Mouse (Mus musculus) limb, embryonic 12.5 days (tissue): ENCODE measurements around the gene Samd14. TPM values are rescaled to one million over a fixed set of nuclear protein-coding genes. Genes with fewer than 3 reads are reported as not detected.
"Not testable (repeated sequence)": the region's sequence is repeated elsewhere in the genome, so short reads cannot be mapped to it uniquely, and the experiment has no call there.

Source experiments
- ATAC-seq: fragments of 200-750 bp; cut with Nextera tagmentation; 2 replicates; pipeline ENCODE4 v1.8.0; 2017; ENCODE audit warnings: low read depth, moderate TSS enrichment; ENCODE audit not compliant: insufficient number of reproducible peaks, insufficient read depth, low FRiP score, low TSS enrichment
- H3K27ac ChIP-seq: fragments of 300-500 bp; sonication (generic); 2 replicates; pipeline ENCODE4 v1.5.1; 2016; ENCODE audit warnings: mild to moderate bottlenecking, moderate library complexity
- H3K27me3 ChIP-seq: fragments of 300-500 bp; sonication (generic); 2 replicates; pipeline ENCODE4 v1.6.1; 2016; ENCODE audit warnings: mild to moderate bottlenecking, moderate library complexity
- H3K36me3 ChIP-seq: fragments of 300-500 bp; sonication (generic); 2 replicates; pipeline ENCODE4 v1.6.1; 2016; ENCODE audit warnings: mild to moderate bottlenecking, moderate library complexity
- H3K4me1 ChIP-seq: fragments of 300-500 bp; sonication (generic); replicated peaks from 2 replicates; pipeline ENCODE4 v1.6.1; 2016
- H3K4me2 ChIP-seq: fragments of 300-500 bp; sonication (generic); 2 replicates; pipeline ENCODE4 v1.6.1; 2016; ENCODE audit warnings: mild to moderate bottlenecking, moderate library complexity
- H3K4me3 ChIP-seq: fragments of 300-500 bp; sonication (generic); replicated peaks from 2 replicates; pipeline ENCODE4 v1.5.1; 2016; ENCODE audit warnings: mild to moderate bottlenecking
- H3K9ac ChIP-seq: fragments of 300-500 bp; sonication (generic); replicated peaks from 2 replicates; pipeline ENCODE4 v1.6.1; 2016; ENCODE audit warnings: mild to moderate bottlenecking, moderate library complexity
- H3K9me3 ChIP-seq: fragments of 300-500 bp; sonication (generic); 2 replicates; pipeline ENCODE4 v1.6.1; 2016; ENCODE audit warnings: mild to moderate bottlenecking, moderate library complexity
- WGBS: fragments of 180-500 bp; shearing (Covaris S2); methylation state at CpG from one replicate; pipeline ENCODE4 v1.1.7; 2016; 5-methylcytosine and 5-hydroxymethylcytosine counted together
- polyA plus RNA-seq: library from polyadenylated mRNA; unstranded; fragments of >200 nt; fragmentation: Nextera tagmentation; extraction: Ambion mirVana; gene quantifications from 2 replicates; pipeline ENCODE4 v1.2.1, GENCODE M21; 2016

Gene Samd14
- polyA plus RNA-seq = 34.6 and 37.7 TPM in 2 replicates

DNA sequence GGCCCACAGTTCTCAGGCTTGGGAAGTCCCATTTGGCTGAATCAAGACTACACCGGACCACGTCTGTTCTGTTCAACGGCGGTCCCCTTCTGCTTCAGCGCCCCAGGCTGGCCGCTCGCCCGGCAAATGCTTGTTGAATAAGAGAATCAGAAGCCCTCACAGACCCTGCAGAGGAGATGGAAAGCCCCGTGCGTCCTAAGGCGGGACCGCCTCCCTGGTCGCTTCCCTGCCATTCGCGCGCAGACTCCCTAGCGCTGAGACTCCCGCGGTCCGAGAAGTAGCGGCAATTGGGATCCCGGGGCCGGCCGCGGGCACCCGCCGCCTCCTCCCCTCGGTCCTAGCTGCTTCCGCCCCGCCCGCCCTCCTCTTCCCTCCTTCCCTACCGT, at the start of gene Samd14:
Gene Samd14 (plus strand): TSS at position 251 of the 386 bp plus-strand sequence.
- Histone ChIP-seq H3K9me3 (no peaks in the 10 kb centered on the region), H3K4me1 (peaks cover 44% of the 10 kb centered on the region), H3K36me3 (peaks cover 22% of the 10 kb centered on the region), H3K27me3 (no peaks in the 10 kb centered on the region), H3K4me3 (peak within 1 kb of the TSS; percentile 83), H3K4me2 (peak within 1 kb of the TSS; percentile 82), H3K27ac (peak within 1 kb of the TSS; percentile 96), H3K9ac (peak within 1 kb of the TSS; percentile 95)
- peak; percentile 40 for ATAC-seq
- under 1% methylated on average over 26 of the region's 32 CpGs for WGBS

DNA sequence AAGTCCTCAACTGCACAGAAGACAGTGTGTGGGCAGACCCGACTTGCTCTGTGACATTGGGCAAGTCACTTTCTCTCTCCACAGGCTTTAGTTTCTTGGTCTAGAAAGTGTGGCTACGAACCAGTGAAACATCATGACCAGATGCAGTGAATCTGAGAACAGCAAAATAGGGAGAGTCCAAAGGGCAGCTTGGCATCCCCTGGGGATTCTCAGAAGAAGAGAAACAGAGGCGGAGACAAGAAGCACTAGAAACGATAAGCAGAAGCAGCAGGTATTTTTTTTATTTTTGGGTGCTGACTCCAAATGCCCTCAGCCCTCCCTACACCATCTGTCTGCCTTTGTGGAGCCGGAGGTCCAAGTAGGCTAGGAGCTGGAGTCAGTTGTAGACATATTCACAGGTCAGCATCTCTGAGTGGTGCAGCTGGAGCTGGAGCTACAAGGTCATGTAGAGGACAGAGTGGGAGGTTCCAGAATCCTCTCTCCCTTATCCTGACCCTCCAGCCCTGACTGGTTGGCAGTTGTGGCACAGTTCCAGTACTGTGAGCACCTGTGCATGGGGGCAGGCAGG, 47.1 kb upstream of the Samd14 start:
- H3K9ac ChIP-seq = no peak overlapping the region
- H3K4me3 ChIP-seq = no peak overlapping the region
- H3K27me3 ChIP-seq = no peaks in the 10 kb centered on the region
- H3K9me3 ChIP-seq = no peaks in the 10 kb centered on the region
- no peak for ATAC-seq
- no peak overlapping the region for H3K27ac ChIP-seq
- H3K36me3 ChIP-seq = no peaks in the 10 kb centered on the region
- no peak overlapping the region for H3K4me2 ChIP-seq
- H3K4me1 ChIP-seq = peaks cover 7% of the 10 kb centered on the region
- 83% methylated on average over 5 of the region's 5 CpGs for WGBS

DNA sequence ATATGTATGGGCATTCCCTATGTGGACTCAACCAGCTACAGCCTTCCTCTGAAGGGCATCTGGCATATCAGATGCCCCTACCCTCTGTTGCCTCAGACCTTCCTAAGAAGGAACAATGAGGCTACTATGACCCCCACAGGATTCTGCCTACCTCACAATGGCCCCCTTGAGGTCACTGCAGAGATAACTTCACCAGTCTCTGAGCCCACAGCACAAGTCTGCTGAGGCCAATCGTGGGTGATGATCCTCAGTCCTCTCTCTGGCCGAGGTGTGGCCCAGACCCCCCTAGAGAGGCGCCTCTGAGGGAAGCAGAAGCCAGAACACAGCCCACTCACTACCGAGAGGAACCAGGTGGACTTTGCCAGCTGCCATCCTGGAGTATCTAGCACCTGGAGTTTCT, 42.3 kb upstream of the Samd14 start, which contains the start of gene Hils1:
Gene Hils1 (plus strand): TSS at position 175 of the 400 bp plus-strand sequence.
- WGBS = 48% methylated on average over 4 of the region's 4 CpGs
- H3K4me2 ChIP-seq = no peak within 1 kb of the TSS
- peaks cover 15% of the 10 kb centered on the region for H3K27me3 ChIP-seq

DNA sequence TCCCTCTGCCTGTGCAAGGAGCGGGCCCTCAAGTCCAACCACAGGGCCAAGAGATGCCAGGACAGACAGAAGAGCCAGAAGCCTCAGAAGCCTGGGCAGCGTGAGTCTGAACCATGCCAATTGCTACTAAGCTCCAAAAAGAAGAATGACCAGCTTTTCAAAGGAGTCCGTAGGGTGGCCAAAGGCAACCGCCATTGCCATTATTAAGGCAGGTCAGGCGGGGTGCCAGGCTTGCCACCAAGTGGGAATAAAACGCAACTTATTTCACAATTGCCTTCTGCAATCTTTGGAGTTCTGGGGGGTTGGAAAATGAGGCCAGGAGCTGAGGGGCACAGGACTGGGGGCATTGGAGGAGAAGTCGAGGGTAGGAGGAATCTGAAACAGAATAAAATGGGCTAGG, 41.5 kb upstream of the Samd14 start:
- no peaks in the 10 kb centered on the region for H3K36me3 ChIP-seq
- no peak for ATAC-seq
- no peak overlapping the region for H3K4me3 ChIP-seq
- 79% methylated on average over 7 of the region's 7 CpGs for WGBS
- no peaks in the 10 kb centered on the region for H3K9me3 ChIP-seq
- H3K27me3 ChIP-seq = peaks cover 15% of the 10 kb centered on the region
- no peak overlapping the region for H3K9ac ChIP-seq
- H3K27ac ChIP-seq = no peak overlapping the region
- no peak overlapping the region for H3K4me2 ChIP-seq
- H3K4me1 ChIP-seq = no peaks in the 10 kb centered on the region

More for the DNA sequence above, 42.3 kb upstream of the Samd14 start, which contains the start of gene Hils1:
- Histone ChIP-seq H3K27ac (no peak within 1 kb of the TSS), H3K4me3 (no peak within 1 kb of the TSS), H3K9me3 (no peaks in the 10 kb centered on the region), H3K4me1 (no peaks in the 10 kb centered on the region), H3K9ac (no peak within 1 kb of the TSS), H3K36me3 (no peaks in the 10 kb centered on the region)
- no peak for ATAC-seq

DNA sequence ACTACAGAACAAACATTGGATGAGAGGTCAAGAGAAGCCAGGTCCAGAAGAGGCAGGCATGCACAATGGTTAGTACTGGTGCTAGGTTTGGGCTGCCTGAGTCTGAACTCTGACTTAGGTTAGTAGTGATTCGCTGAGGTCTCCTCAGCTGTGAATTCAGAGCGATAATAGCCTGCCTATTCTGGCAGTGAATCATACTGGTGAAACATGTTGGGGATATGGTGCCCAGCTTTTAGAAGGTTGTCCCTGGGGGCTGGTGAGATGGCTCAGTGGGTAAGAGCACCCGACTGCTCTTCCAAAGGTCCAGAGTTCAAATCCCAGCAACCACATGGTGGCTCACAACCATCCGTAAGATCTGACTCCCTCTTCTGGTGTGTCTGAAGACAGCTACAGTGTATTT, 40.0 kb upstream of the Samd14 start:
- not testable (repeated sequence) for H3K4me1 ChIP-seq, H3K9me3 ChIP-seq, H3K4me3 ChIP-seq, ATAC-seq, H3K9ac ChIP-seq, H3K27ac ChIP-seq, H3K4me2 ChIP-seq, H3K36me3 ChIP-seq
- peaks cover 15% of the 10 kb centered on the region for H3K27me3 ChIP-seq
- WGBS = 95% methylated on average over 4 of the region's 4 CpGs

DNA sequence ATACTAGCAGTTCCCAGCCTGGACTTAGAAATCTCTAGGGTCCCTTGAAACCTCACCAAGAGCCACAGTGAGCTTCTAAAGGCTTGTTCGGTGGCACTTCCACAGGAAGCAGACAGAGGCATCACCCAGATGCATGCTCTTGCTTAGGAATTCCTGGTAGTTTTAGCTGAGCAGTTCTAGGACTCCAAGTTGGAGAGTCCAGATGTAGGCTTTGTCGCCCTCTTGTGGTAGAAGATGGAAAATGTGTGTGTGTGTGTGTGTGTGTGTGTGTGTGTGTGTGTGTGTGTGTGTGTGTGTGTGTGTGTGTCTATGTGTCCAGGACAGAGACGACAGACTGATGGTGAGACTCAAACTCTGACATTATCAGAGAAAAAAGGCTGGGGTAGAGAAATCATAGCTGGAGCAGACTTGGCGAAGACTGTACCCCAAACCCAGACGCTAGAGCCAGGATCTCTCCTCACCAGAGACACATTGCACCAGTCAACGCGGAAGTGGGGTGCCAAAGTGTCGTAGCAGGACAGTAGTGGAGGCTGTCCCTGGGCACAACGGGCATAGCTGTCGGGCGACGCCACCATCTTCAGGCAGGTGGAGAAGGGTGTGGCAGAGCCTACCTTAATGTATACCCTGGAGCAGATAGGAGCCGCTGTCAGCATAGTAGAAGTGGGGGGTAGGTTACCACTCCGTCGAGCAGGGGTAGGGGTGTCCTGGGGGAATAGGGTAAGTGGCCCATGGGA, 39.3 kb upstream of the Samd14 start:
- Histone ChIP-seq H3K36me3 (no peaks in the 10 kb centered on the region), H3K4me1 (no peaks in the 10 kb centered on the region), H3K27me3 (peaks cover 15% of the 10 kb centered on the region), H3K27ac (no peak overlapping the region), H3K4me3 (no peak overlapping the region), H3K4me2 (no peak overlapping the region), H3K9ac (no peak overlapping the region), H3K9me3 (no peaks in the 10 kb centered on the region)
- ATAC-seq = no peak
- 62% methylated on average over 15 of the region's 15 CpGs for WGBS

DNA sequence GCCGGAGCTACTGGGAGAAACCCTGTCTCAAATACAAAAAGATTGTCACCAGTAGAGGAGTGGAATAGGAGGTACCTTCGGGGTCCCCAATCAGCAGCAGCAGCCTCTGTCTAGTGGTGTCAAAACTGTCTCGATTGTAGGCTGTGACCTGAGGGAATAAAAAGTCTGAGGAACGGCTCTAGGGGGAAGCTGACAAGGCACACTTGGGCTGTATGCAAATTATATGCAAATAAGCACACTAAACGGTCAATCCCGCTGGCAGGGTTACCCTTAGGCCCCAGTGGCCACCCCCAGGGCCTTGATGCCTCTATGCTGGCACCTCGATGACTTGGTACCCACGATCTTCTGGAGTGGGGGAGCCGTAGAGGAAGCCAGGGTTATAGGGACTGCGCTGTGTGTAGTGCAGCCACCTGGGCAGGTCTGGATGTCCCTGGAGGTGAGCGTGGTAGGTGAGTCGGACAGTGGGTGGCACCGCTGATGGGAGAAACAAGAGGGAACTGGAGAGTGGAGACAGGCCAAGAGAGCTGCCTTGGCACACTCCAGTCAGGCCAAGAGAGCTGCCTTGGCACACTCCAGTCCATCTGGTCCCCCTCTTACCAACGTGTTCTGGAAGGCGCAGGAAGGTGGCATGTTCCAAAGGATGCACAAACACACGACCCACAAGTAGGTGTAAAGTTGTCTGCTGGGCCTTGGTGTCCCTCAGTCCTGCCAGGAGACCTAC, 37.6 kb upstream of the Samd14 start:
- H3K4me3 ChIP-seq = no peak overlapping the region
- H3K9ac ChIP-seq = no peak overlapping the region
- WGBS = 64% methylated on average over 16 of the region's 16 CpGs
- no peaks in the 10 kb centered on the region for H3K9me3 ChIP-seq
- peaks cover 15% of the 10 kb centered on the region for H3K27me3 ChIP-seq
- no peaks in the 10 kb centered on the region for H3K4me1 ChIP-seq
- H3K4me2 ChIP-seq = no peak overlapping the region
- no peaks in the 10 kb centered on the region for H3K36me3 ChIP-seq
- ATAC-seq = no peak
- H3K27ac ChIP-seq = no peak overlapping the region

DNA sequence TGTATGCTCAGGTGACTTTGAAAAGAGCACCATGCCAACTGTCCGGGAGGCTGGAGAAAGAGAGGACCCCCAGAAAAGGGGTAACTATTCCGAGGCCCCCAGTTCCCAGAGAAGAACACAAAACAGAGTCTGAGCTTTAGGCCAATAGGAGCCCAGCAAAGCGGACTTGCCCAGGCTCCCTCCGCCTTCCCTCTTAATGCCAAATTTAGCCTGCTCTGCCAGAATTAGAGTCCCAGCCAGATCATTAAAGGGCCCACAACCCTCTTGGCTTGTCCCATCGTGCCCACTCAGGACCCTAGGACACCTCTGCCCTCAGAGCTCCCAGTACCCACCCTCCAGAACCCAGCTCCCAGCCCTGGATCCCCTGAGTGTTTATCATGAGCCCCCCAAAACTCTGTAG, 36.8 kb upstream of the Samd14 start:
- Histone ChIP-seq H3K4me3 (no peak overlapping the region), H3K36me3 (no peaks in the 10 kb centered on the region), H3K27ac (no peak overlapping the region), H3K27me3 (peaks cover 15% of the 10 kb centered on the region), H3K4me2 (no peak overlapping the region), H3K9ac (no peak overlapping the region), H3K4me1 (no peaks in the 10 kb centered on the region), H3K9me3 (no peaks in the 10 kb centered on the region)
- WGBS = 61% methylated on average over 5 of the region's 5 CpGs
- no peak for ATAC-seq

DNA sequence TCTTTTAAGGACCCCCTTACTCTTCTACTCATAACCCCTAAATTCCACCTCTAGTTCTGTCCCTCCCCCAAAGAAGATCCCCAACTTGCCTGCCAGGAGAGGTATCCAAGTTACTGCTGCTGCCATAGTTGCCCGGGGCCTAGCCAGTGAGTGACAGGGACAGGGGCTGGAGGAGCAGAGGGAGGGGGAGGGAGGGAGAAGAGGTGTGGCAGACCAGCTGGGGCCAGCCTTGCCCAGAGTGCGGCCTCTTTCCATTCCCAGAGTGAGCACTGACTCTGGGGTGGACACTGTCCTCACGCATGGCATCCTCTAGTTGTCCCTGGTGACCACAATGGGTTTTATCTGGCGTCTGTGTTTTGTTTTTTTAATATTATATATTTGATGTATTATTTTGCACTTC, 36.4 kb upstream of the Samd14 start:
- WGBS = 53% methylated on average over 4 of the region's 4 CpGs
- Histone ChIP-seq H3K4me1 (0 out of 2 replicates have a peak, but pooled peaks cover 4% of the 10 kb centered on the region), H3K9ac (no peak overlapping the region), H3K4me2 (no peak overlapping the region), H3K36me3 (no peaks in the 10 kb centered on the region), H3K27ac (no peak overlapping the region), H3K27me3 (peaks cover 15% of the 10 kb centered on the region), H3K9me3 (no peaks in the 10 kb centered on the region), H3K4me3 (no peak overlapping the region)
- 0 out of 2 replicates have a peak, but pooled peaks have one; percentile 40 for ATAC-seq

DNA sequence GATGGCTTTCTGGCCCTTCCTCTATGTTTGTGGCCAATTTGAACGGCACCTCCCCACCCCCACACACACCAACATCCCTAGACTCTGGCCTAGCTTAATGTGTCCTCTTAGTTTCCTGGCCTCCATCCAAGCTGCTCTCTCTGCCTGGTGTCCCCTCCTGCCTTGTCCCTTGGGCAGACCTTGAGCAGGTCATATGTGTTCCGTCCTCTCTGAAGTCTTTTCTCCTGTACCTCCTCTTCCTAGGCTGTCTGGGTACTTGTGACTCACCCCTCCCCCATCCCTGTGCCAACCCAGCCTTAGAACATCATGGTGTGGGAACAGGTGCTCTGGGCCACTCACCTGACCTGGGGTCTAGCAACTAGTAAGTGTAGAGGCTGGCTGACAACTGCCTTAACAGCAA, 34.7 kb upstream of the Samd14 start:
- H3K36me3 ChIP-seq = no peaks in the 10 kb centered on the region
- H3K27me3 ChIP-seq = peaks cover 15% of the 10 kb centered on the region
- H3K4me3 ChIP-seq = no peak overlapping the region
- no peaks in the 10 kb centered on the region for H3K9me3 ChIP-seq
- WGBS = 78% methylated on average over 2 of the region's 2 CpGs
- ATAC-seq = no peak
- H3K9ac ChIP-seq = no peak overlapping the region
- peaks cover 14% of the 10 kb centered on the region; the same call in 1 of the 2 replicates for H3K4me1 ChIP-seq
- no peak overlapping the region for H3K4me2 ChIP-seq
- no peak overlapping the region for H3K27ac ChIP-seq

DNA sequence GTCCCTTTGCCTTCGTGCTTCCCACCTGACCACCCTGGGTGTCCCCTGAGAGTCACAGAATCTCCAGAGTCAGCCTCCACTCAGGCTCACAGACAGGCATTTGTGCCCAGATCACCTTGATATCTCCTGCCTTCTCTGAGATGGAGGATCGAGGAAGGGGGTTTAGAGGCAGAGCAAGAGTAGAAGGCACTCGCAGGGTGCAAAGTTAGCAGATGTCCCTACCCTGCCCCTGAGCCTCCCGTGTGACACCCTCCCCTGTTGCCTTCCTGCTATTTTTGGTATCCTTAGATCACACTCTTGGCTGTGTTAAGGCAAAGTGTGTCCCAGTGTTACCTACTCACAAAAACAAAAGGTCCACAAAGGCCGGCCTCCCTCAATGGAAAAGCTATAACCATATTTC, 33.5 kb upstream of the Samd14 start, which contains the start of gene Sgca:
Gene Sgca (minus strand): TSS at position 129 of the 400 bp plus-strand sequence.
- Histone ChIP-seq H3K9me3 (no peaks in the 10 kb centered on the region), H3K36me3 (no peaks in the 10 kb centered on the region), H3K4me2 (no peak within 1 kb of the TSS), H3K4me1 (peaks cover 14% of the 10 kb centered on the region; the same call in 1 of the 2 replicates), H3K27ac (no peak within 1 kb of the TSS), H3K4me3 (no peak within 1 kb of the TSS), H3K27me3 (peaks cover 8% of the 10 kb centered on the region), H3K9ac (no peak within 1 kb of the TSS)
- no peak for ATAC-seq
- 67% methylated on average over 5 of the region's 5 CpGs for WGBS
